Mouse (Mus musculus) forebrain, embryonic 14.5 days (tissue): Measurements from ENCODE around the gene Lrmda. TPM values are rescaled to one million over a fixed set of nuclear protein-coding genes. Genes with fewer than 3 reads are reported as not detected.

ENCODE experiments used
- ATAC-seq: fragments of 200-750 bp; cut with Nextera tagmentation; 2 replicates; pipeline ENCODE4 v1.8.0; 2017; ENCODE audit warnings: mild to moderate bottlenecking, moderate library complexity
- DNase-seq: peaks from one replicate; pipeline ENCODE4 v3.0.0-alpha.2; 2015; ENCODE audit warnings: low spot score
- H3K27ac ChIP-seq: fragments of 300-500 bp; sonication (generic); 2 replicates; pipeline ENCODE4 v1.5.1; 2014; ENCODE audit warnings: low read depth, mild to moderate bottlenecking, control low read depth, low read length, moderate library complexity
- H3K27me3 ChIP-seq: fragments of 300-500 bp; sonication (generic); replicated peaks from 2 replicates; pipeline ENCODE4 v1.6.1; 2014; ENCODE audit warnings: low read length, control low read depth, mixed read lengths; ENCODE audit not compliant: control insufficient read depth, insufficient read depth
- H3K36me3 ChIP-seq: fragments of 300-500 bp; sonication (generic); 2 replicates; pipeline ENCODE4 v1.6.1; 2014; ENCODE audit warnings: low read length, control low read depth; ENCODE audit not compliant: control insufficient read depth, insufficient read depth
- H3K4me1 ChIP-seq: fragments of 300-500 bp; sonication (generic); 2 replicates; pipeline ENCODE4 v1.6.1; 2014; ENCODE audit warnings: antibody characterized with exemption, low read length, control low read depth; ENCODE audit not compliant: control insufficient read depth, insufficient read depth
- H3K4me2 ChIP-seq: fragments of 300-500 bp; sonication (generic); 2 replicates; pipeline ENCODE4 v1.6.1; 2014; ENCODE audit warnings: mild to moderate bottlenecking, control low read depth, low read length
- H3K4me3 ChIP-seq: fragments of 300-500 bp; sonication (generic); 2 replicates; pipeline ENCODE4 v1.5.1; 2014; ENCODE audit warnings: low read depth, low read length, control low read depth
- H3K9ac ChIP-seq: fragments of 300-500 bp; sonication (generic); 2 replicates; pipeline ENCODE4 v1.6.1; 2014; ENCODE audit warnings: mild to moderate bottlenecking, low read length, control low read depth, moderate library complexity
- H3K9me3 ChIP-seq: fragments of 300-500 bp; sonication (generic); replicated peaks from 2 replicates; pipeline ENCODE4 v1.6.1; 2016; ENCODE audit warnings: low read length, control low read depth, mixed read lengths; ENCODE audit not compliant: control insufficient read depth
- WGBS: fragments of 180-500 bp; shearing (Covaris S2); extraction: QIAGEN DNeasy Blood & Tissue Kit; methylation state at CpG from one replicate; pipeline ENCODE4 v1.1.7; 2014; 5-methylcytosine and 5-hydroxymethylcytosine counted together
- polyA plus RNA-seq: library from polyadenylated mRNA; unstranded; fragments of >200 nt; fragmentation: Nextera tagmentation; extraction: Ambion mirVana; gene quantifications from 2 replicates; pipeline ENCODE4 v1.2.1, GENCODE M21; 2014

The Lrmda gene
- polyA plus RNA-seq, 1 experiment from 2014 or later, result not detected

GRCm38 (mm10) chr14:22114651-22115351, 95.3 kb downstream of the Lrmda start:
- Histone ChIP-seq H3K27me3 (peaks cover 15% of the 10 kb centered on the region; the same call in 1 of the 2 replicates), H3K27ac (no peak overlapping the region), H3K4me2 (peak overlapping the region; percentile 6; the same call in 1 of the 2 replicates), H3K36me3 (no peaks in the 10 kb centered on the region), H3K9ac (no peak overlapping the region), H3K9me3 (no peaks in the 10 kb centered on the region), H3K4me1 (peaks cover 14% of the 10 kb centered on the region), H3K4me3 (no peak overlapping the region)
- whole genome bisulfite sequencing, result 9% methylated on average over 18 of the region's 18 CpGs
- ATAC-seq (0 out of 2 replicates have a peak, but pooled peaks have one; percentile 2), DNase-seq (peak; percentile 41)

GRCm38 (mm10) chr14:22118096-22118495, 98.6 kb downstream of the Lrmda start:
- DNase-seq, result no peak
- Histone ChIP-seq H3K36me3 (no peaks in the 10 kb centered on the region), H3K4me1 (peaks cover 14% of the 10 kb centered on the region), H3K9me3 (no peaks in the 10 kb centered on the region), H3K27ac (no peak overlapping the region), H3K27me3 (peaks cover 15% of the 10 kb centered on the region; the same call in 1 of the 2 replicates), H3K9ac (no peak overlapping the region), H3K4me2 (no peak overlapping the region), H3K4me3 (no peak overlapping the region)
- WGBS, result 87% methylated on average over 6 of the region's 6 CpGs
- ATAC-seq, result no peak

DNA sequence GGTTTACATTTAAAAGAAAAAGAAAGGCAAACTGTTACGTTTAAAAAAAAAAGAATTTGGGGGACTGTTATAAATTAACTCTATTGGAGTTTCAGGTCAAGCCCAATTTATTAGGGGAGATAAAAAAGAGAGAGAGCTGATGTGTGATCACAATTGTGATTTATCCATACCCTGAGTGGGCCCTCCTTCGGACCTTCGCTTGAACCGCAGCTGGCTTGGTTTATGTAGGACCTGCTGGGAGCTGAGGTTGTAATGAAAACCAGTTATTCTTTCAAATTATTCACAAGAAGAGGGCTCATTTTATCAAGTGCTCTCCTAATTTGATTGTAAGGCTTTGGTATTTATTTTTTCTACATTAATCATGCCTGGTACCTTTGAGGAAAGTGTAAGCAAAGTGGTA, 99.0 kb downstream of the Lrmda start:
- H3K4me3 ChIP-seq, result no peak overlapping the region
- ATAC-seq, result no peak

DNA sequence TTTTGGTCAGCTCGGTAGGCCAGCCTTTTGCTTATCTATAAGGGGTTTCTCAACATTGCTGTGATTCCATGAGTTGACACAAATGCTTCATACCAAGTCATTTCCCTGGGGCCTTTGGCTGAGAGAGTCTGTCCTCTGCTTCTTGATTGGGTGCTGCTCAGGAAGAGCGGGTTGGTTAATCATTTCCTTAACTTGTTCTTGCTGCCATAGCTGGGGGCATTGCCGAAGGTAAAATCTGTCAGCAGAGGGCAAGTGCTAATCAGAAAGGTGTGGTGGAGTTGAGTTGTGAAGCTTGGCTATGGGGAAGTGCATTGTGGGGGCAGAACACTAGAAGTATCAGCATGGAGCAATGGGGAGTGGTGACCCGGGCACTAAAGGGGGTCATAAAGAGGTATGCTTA, 106.8 kb downstream of the Lrmda start:
- Histone ChIP-seq H3K9ac (no peak overlapping the region), H3K9me3 (no peaks in the 10 kb centered on the region), H3K27ac (no peak overlapping the region), H3K4me1 (no peaks in the 10 kb centered on the region; the same call in 1 of the 2 replicates), H3K36me3 (no peaks in the 10 kb centered on the region), H3K4me2 (no peak overlapping the region), H3K27me3 (no peaks in the 10 kb centered on the region), H3K4me3 (no peak overlapping the region)
- 87% methylated on average over 4 of the region's 4 CpGs for WGBS
- ATAC-seq, result no peak
- no peak for DNase-seq

More for the DNA sequence above, 99.0 kb downstream of the Lrmda start:
- Histone ChIP-seq H3K36me3 (no peaks in the 10 kb centered on the region), H3K4me2 (no peak overlapping the region), H3K4me1 (peaks cover 14% of the 10 kb centered on the region), H3K9me3 (no peaks in the 10 kb centered on the region), H3K27me3 (peaks cover 15% of the 10 kb centered on the region; the same call in 1 of the 2 replicates), H3K9ac (no peak overlapping the region), H3K27ac (no peak overlapping the region)
- no peak for DNase-seq
- 88% methylated on average over 4 of the region's 4 CpGs for WGBS

DNA sequence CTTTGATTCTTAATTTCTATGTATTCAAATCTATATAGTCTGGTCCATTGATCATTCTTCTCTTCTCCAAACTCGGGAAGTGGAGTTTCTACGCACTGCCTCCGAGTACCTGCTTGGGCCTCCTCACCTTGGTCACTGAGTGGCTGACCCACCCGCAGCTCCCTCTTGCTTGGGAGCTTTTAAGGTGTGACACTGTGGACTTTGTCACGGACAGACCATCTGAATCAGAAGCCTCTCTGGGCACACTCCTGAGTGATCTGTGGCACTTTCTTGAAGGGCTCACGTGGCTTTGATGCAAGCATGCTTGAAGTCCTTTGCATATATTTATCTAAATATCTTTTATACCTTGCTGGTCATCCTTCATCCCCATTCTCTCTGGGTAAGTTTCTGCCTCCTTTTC, 107.3 kb downstream of the Lrmda start:
- Histone ChIP-seq H3K36me3 (no peaks in the 10 kb centered on the region), H3K27me3 (no peaks in the 10 kb centered on the region), H3K9me3 (no peaks in the 10 kb centered on the region), H3K4me2 (no peak overlapping the region), H3K4me1 (no peaks in the 10 kb centered on the region; the same call in 1 of the 2 replicates), H3K9ac (no peak overlapping the region), H3K4me3 (no peak overlapping the region), H3K27ac (no peak overlapping the region)
- DNase-seq, result no peak
- WGBS, result 87% methylated on average over 6 of the region's 6 CpGs
- ATAC-seq, result no peak

DNA sequence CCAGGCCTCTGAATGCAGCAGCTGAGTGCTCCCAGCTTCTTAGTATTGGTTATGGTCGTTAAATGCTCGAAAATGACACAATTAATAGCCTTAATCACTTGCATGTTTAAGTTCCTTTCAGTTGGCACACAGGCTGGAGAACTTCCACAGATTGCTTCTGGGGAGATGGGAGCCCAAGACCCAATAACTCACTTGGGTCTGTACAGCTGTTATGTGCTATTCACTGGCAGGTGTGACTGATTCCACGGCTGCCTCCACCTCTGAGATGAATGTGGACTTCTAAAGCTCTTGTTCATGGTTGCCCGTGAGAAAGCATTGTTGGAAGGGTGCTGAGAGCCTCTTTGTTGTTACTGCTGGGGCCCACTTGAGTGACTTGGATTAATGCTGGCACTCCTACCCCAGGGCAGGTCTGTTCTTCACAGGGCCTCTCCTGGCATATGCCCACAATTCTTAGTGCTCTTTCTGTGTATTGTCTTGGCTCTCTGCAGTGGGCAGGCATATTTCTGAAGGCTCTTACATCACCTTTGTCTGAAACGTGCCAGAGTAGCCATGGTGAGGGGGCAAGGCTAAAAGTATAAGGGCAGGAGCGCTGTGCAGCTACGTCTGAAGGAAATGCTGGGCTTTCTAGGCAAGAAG, 111.6 kb downstream of the Lrmda start:
- Histone ChIP-seq H3K4me1 (no peaks in the 10 kb centered on the region; the same call in 1 of the 2 replicates), H3K4me2 (no peak overlapping the region), H3K27me3 (no peaks in the 10 kb centered on the region), H3K9ac (no peak overlapping the region), H3K36me3 (no peaks in the 10 kb centered on the region), H3K9me3 (no peaks in the 10 kb centered on the region), H3K4me3 (no peak overlapping the region), H3K27ac (no peak overlapping the region)
- WGBS, result 44% methylated on average over 7 of the region's 7 CpGs
- no peak for DNase-seq
- no peak for ATAC-seq

GRCm38 (mm10) chr14:22139281-22139680, 119.8 kb downstream of the Lrmda start:
- H3K9ac ChIP-seq, result no peak overlapping the region
- no peak overlapping the region for H3K4me2 ChIP-seq
- no peaks in the 10 kb centered on the region for H3K4me1 ChIP-seq
- no peak overlapping the region for H3K4me3 ChIP-seq
- ATAC-seq, result no peak
- no peak overlapping the region for H3K27ac ChIP-seq
- H3K9me3 ChIP-seq, result no peaks in the 10 kb centered on the region
- no peaks in the 10 kb centered on the region for H3K27me3 ChIP-seq
- H3K36me3 ChIP-seq, result no peaks in the 10 kb centered on the region
- no peak for DNase-seq
- 95% methylated on average over 1 of the region's 1 CpGs for WGBS

- Histone ChIP-seq H3K4me1 (peaks cover 3% of the 10 kb centered on the region; the same call in 1 of the 2 replicates), H3K4me2 (no peak overlapping the region), H3K36me3 (no peaks in the 10 kb centered on the region), H3K27ac (no peak overlapping the region), H3K27me3 (peaks cover 5% of the 10 kb centered on the region; the same call in 1 of the 2 replicates), H3K9me3 (no peaks in the 10 kb centered on the region), H3K9ac (no peak overlapping the region), H3K4me3 (no peak overlapping the region)
- 0% methylated on average over 3 of the region's 3 CpGs for WGBS
- ATAC-seq (no peak), DNase-seq (no peak)
These were observed 124.5 kb downstream of the Lrmda start for GRCm38 (mm10) chr14:22144014-22144413.

DNA sequence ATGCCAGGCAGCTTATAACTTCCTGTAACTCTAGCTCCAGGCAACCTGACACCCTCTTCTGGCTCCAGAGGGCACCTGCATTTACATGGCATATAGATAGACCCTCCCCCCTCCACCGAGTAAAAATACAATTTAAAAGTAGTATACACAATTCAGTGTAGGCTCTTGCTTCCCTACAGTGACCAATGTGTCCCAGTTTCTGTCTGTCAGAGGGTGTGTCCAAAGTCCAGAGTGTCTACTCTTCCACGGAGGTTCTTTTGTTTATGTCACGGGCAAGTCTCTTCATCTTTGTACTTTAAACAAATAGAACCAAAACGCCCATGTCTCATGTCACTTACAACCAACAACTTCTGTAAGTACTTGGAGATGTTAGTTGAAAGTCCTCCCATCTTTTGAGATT, 126.4 kb downstream of the Lrmda start:
- H3K36me3 ChIP-seq, result no peaks in the 10 kb centered on the region
- no peak for ATAC-seq
- H3K9me3 ChIP-seq, result no peaks in the 10 kb centered on the region
- 82% methylated on average over 4 of the region's 4 CpGs for WGBS
- no peak overlapping the region for H3K9ac ChIP-seq
- H3K4me1 ChIP-seq, result peaks cover 3% of the 10 kb centered on the region; the same call in 1 of the 2 replicates
- no peak overlapping the region for H3K4me2 ChIP-seq
- H3K27me3 ChIP-seq, result peaks cover 6% of the 10 kb centered on the region; the same call in 1 of the 2 replicates
- no peak overlapping the region for H3K27ac ChIP-seq
- H3K4me3 ChIP-seq, result no peak overlapping the region
- DNase-seq, result no peak
